Mouse (Mus musculus) erythroid progenitor cell, adult 5-6 weeks (primary cell): ENCODE measurements around the gene Nek2. TPM values are rescaled to one million over a fixed set of nuclear protein-coding genes. Genes with fewer than 3 reads are reported as not detected.

Source experiments
- ATAC-seq: replicated peaks from 2 replicates; pipeline ENCODE4 v1.8.0; 2016; ENCODE audit warnings: moderate number of reproducible peaks, mild to moderate bottlenecking, moderate TSS enrichment, inconsistent platforms; ENCODE audit not compliant: poor library complexity, low FRiP score, severe bottlenecking
- total RNA-seq, 2 experiments: library from RNA; stranded (forward) in 1 of 2; stranded (reverse) in 1 of 2; fragments of 150-400 nt in 1 of 2; fragments of 186-747, 209-891 nt in 1 of 2; gene quantifications; 2 replicates each; pipeline versions ENCODE4 v1.2.3 to v1.2.4; 2015 to 2017; ENCODE audit warnings: low replicate concordance in 2 of 2

Nek2 gene
- 98.4 and 116 TPM in 2 replicates for total RNA-seq (2015; ENCODE audit: low replicate concordance)
- 213 and 225 TPM in 2 replicates for total RNA-seq (2017; ENCODE audit: low replicate concordance)

- ATAC-seq = peak; percentile 88
Measured at GRCm38 (mm10) chr1:191821326-191822091, at the start of gene Nek2. TSS of gene Nek2 (plus strand) at chr1:191821444.

GRCm38 (mm10) chr1:191774106-191774505 lies 47.1 kb upstream of the Nek2 start:
- no peak for ATAC-seq

DNA sequence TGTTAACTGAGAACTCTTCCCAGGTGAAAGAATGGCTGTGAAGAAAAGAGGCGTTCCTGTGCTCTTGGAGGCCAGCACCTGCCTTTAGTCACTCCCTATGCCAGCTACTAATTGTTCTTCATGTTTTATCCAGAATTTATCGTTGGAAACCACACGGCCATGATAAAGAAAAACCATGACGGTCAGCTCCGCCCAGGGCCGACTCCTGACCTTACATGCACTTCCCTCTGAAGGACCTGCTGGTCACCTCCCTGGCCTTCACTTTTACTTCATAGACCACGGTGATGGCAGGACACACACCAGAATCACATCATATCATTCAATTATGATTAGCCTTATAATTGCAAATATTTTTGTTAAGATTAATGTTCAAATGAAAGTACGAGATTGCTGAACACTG lies 46.1 kb upstream of the Nek2 start:
- no peak for ATAC-seq

GRCm38 (mm10) chr1:191777521-191777920 lies 43.7 kb upstream of the Nek2 start:
- ATAC-seq = no peak

DNA sequence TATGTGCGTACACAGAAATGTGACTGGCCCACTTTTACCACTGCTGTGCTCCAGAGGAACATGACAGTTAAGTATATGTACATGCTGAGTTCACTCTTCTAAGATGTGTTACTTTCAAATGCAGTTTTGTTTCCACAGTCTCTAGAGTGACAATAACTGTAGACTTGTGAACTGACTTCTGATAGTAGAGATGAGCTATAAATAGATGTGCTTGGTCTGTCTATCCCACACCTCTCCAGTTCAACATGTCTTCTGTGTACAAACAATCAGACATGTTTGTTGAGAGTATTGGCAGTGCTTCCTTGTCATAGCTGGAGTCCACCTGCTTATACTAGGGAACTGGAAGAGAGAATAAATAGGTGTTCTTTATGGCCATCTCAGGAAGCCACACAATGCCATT lies 40.8 kb upstream of the Nek2 start:
- ATAC-seq = no peak

DNA sequence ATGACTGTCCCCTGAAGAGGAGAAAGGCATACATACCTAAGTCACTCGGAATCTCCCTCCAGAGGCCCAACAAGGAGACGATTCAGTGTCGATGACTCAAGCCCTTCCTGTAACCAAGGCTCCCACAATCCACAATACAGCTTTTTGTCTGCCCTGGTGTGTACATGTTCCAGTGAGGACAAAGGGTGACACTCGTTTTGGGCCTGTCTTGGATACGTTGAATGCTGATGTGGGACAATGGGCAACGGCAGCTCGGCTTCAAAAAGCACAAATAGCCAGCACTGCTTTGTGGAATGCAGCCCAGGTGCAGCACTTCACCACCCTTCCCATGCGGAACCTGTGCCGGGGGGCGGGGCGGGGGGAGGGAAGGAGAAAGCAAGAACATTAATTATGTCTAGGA lies 36.1 kb upstream of the Nek2 start:
- ATAC-seq = no peak

GRCm38 (mm10) chr1:191786255-191786654 lies 35.0 kb upstream of the Nek2 start:
- no peak for ATAC-seq

DNA sequence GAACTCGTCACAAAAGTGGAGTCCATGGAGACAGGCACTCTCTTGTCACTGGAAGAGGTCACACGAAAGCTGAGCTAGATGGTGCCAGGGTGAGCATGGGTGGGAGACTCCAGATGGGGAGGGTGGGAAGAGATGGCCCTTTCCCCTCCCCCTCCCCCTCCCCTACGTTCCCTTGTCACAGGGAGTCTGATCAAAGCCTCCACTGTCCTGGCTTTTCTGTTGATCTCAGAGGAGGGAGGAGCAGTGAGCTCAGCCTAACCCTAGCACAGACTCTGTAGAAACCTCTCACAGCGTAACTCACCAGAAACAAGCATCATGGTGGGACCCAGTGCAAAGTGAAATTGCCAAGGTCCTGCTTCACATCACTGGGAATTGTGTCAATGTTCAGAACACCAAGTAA lies 33.9 kb upstream of the Nek2 start:
- ATAC-seq = no peak

- ATAC-seq = no peak
Measured at GRCm38 (mm10) chr1:191792991-191793390, 28.3 kb upstream of the Nek2 start.

DNA sequence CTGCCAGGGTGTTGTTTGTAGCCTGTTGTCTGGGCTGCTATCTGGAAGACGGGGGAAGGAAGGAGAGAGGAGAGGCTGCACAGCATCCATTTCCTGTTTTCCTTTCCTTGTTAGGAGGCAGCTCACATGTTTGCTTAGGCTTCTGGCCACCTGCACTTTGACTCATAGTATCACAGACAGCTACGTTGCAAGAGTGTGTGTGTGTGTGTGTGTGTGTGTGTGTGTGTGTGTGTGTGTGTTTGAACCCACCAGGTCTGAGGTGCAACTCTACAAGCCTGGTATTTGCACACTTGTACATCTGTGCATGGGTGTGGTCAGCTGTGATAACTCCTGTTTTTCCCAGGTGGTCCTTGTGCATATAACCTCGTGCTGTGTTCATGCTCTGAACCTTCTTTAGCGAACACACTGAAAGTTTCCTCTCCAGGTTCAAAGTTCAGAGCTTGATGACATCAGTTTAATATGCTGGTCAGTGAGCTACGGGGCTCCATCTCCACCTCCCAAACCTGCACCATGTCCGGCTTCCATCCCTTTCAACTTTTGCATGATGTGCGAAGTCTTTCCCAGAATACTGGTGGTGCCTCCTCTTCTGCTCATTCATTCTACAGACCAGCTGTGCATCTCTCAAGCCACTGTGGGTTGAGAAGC lies 27.2 kb upstream of the Nek2 start:
- ATAC-seq = no peak

DNA sequence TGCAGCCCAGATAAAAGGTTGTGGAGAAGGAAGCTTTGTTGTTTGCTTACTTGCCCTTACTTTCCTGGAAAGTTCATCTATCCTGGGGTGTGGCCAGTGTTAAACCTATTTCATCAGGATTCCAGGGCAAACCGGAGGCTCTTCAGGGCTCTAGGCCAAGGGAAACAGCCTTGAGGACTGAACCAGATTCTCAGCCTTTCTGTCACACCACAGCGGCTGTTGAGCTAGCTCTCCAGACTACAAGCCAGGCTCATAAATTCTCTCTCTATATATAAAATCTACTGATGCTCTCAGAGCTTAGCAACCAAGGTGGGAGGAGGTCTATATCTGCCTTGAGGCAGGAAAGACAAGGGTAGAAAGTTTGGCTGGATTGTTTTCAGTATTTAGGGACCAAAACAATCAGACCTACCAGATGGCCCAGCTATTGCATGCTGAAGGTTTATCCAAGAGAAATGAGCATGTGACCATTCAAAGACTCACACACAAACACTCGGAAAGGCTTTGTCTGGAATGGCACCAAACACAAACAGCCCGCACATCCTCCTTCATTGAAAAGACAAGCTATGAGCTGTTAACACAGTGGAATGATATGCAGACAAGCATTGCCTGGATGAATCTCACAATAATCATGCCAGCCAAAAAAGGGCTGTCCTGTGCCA lies 24.9 kb upstream of the Nek2 start:
- no peak for ATAC-seq

DNA sequence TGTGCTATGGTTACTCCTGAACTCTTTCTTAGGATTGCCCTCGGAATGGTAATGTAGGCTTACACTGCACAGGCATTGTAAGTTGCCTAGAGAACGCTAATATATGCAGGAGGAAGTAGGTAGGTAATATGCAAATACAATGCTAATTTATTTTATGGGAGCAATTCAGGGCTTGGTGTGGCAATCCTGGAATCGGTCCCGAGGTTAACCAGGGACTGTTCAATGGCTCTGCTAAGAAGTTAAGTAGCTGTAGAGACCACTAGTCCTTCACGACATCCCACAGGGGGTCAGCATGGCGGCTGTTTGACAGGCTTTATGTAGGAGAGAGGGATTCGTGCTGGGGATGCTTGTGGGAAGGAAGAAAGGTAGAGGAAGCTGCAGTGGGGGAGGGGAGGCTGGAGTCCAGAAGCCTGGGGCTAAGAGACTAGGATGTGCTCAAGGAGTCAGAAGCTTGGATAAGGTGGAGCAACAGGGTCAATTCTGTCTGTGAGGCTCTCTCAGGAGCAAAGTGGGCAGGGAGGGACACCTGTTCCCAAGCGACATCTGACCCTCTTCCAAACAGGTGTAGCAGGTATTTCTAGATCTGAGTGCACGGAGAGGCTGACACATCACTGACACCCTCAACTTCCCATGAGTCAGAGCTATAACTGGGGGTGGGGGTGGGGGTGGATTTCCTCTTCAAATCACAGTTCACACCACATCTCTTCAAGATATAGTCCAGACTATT lies 19.0 kb upstream of the Nek2 start:
- no peak for ATAC-seq

GRCm38 (mm10) chr1:191802820-191803655 lies 18.2 kb upstream of the Nek2 start:
- no peak for ATAC-seq

DNA sequence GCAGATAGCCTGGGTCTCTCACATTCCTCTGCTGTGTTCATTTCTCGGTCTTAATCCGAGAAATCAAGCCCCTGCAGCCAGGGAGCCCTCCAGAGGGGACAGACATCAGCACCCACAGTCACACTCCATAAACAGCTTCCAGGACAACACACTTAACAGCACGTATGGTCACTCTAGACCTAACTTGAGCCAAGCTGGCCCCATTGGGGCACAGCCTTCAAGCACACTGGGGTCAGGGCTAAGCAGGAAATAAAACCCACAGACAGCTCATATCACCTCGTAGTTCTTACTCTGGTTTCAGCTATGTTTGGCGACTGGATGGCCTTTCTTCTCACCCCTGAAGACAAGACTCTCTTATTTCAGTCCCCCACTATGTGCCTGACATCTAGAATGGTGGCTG lies 16.5 kb upstream of the Nek2 start:
- no peak for ATAC-seq

- ATAC-seq = no peak
Measured at GRCm38 (mm10) chr1:191805788-191806187, 15.5 kb upstream of the Nek2 start.

DNA sequence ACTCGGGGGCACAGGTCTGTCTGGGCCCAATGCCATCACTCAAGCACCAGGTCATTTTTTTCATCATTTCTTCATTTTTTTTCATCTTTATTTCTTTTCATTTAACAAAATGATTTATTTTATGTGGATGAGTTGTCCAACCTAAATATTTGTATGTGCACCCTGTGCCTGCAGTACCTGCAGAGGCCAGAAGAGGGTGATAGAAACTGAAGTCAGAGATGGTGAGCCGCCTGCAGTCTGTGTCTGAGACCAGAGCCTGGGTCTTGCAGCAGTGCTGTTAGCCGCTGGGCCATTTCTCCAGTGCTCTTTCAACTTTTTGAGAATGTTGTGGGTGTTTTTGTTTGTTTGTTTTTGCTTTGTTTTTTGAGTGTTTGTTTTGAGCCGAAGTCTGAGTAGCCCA lies 14.5 kb upstream of the Nek2 start:
- no peak for ATAC-seq

- no peak for ATAC-seq
Measured at GRCm38 (mm10) chr1:191807979-191808378, 13.3 kb upstream of the Nek2 start.

GRCm38 (mm10) chr1:191808688-191809223 lies 12.5 kb upstream of the Nek2 start:
- no peak for ATAC-seq

GRCm38 (mm10) chr1:191811774-191812173 lies 9.5 kb upstream of the Nek2 start:
- no peak for ATAC-seq
